Mouse (Mus musculus) lung, postnatal 0 days (tissue): Measurements from ENCODE around the gene Camk2b. TPM values are rescaled to one million over a fixed set of nuclear protein-coding genes. Genes with fewer than 3 reads are reported as not detected.

ENCODE experiments used
- ATAC-seq: fragments of 200-750 bp; cut with Nextera tagmentation; 2 replicates; pipeline ENCODE4 v1.8.0; 2017; ENCODE audit warnings: moderate library complexity
- DNase-seq: peaks from one replicate; pipeline ENCODE4 v3.0.0-alpha.2; 2016; ENCODE audit warnings: low spot score
- H3K27ac ChIP-seq: fragments of 300-500 bp; sonication (generic); 2 replicates; pipeline ENCODE4 v1.5.1; 2014; ENCODE audit warnings: antibody characterized with exemption, mild to moderate bottlenecking, low read length, mixed read lengths
- H3K27me3 ChIP-seq: fragments of 300-500 bp; sonication (generic); replicated peaks from 2 replicates; pipeline ENCODE4 v1.6.1; 2014; ENCODE audit warnings: low read length, mixed read lengths; ENCODE audit not compliant: insufficient read depth
- H3K36me3 ChIP-seq: fragments of 300-500 bp; sonication (generic); 2 replicates; pipeline ENCODE4 v1.6.1; 2014; ENCODE audit warnings: low read length, mixed read lengths; ENCODE audit not compliant: insufficient read depth
- H3K4me1 ChIP-seq: fragments of 300-500 bp; sonication (generic); 2 replicates; pipeline ENCODE4 v1.6.1; 2014; ENCODE audit warnings: antibody characterized with exemption, low read depth, low read length, mixed read lengths; ENCODE audit not compliant: insufficient read depth
- H3K4me2 ChIP-seq: fragments of 300-500 bp; sonication (generic); replicated peaks from 2 replicates; pipeline ENCODE4 v1.6.1; 2014; ENCODE audit warnings: low read depth, mild to moderate bottlenecking, low read length, moderate library complexity, mixed read lengths
- H3K4me3 ChIP-seq: fragments of 300-500 bp; sonication (generic); 2 replicates; pipeline ENCODE4 v1.5.1; 2014; ENCODE audit warnings: low read depth, low read length
- H3K9ac ChIP-seq: fragments of 300-500 bp; sonication (generic); replicated peaks from 2 replicates; pipeline ENCODE4 v1.6.1; 2014; ENCODE audit warnings: low read depth, mild to moderate bottlenecking
- H3K9me3 ChIP-seq: fragments of 300-500 bp; sonication (generic); 2 replicates; pipeline ENCODE4 v1.6.1; 2016; ENCODE audit warnings: low read length, mixed read lengths
- CTCF ChIP-seq: IDR thresholded peaks from 2 replicates; pipeline ENCODE4 v1.5.1; 2016; ENCODE audit warnings: antibody characterized with exemption, mild to moderate bottlenecking
- EP300 ChIP-seq: IDR thresholded peaks from 2 replicates; pipeline ENCODE4 v1.6.1; 2016; ENCODE audit warnings: antibody characterized with exemption, mild to moderate bottlenecking, control low read depth
- WGBS: fragments of 180-500 bp; shearing (Covaris S2); extraction: QIAGEN DNeasy Blood & Tissue Kit; methylation state at CpG from one replicate; pipeline ENCODE4 v1.1.7; 2014; 5-methylcytosine and 5-hydroxymethylcytosine counted together
- polyA plus RNA-seq: library from polyadenylated mRNA; unstranded; fragments of >200 nt; fragmentation: Nextera tagmentation; extraction: Ambion mirVana; gene quantifications from 2 replicates; pipeline ENCODE4 v1.2.1, GENCODE M21; 2015

Camk2b gene
- polyA plus RNA-seq, 1 experiment from 2014 or later = 2.9 TPM

DNA sequence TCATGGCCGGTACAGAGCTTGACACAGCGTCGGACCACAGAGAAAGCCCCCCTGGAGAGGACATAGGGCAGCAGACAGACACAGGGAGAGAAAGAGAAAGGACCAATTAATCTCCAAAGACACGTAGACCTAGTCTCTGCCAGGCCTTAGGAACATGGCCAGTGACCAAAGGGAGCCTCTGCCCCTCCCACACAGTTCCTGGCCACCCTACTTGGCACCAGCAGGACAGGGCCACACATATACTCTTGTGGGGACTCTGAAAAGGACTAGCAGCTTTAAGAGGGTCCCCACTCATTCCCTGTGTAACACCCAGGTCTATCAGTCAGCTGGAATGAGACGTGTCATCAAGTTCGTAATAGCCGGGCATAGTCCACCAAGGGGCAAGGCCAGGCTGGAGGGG is 37.3 kb downstream of the Camk2b start:
- no peak for ATAC-seq
- no peak for TF ChIP-seq CTCF
- TF ChIP-seq EP300 = no peak
- 73% methylated on average over 7 of the region's 7 CpGs for WGBS
- Histone ChIP-seq H3K4me1 (no peaks in the 10 kb centered on the region), H3K4me3 (no peak overlapping the region), H3K4me2 (no peak overlapping the region), H3K9me3 (no peaks in the 10 kb centered on the region), H3K27ac (no peak overlapping the region), H3K9ac (no peak overlapping the region), H3K36me3 (no peaks in the 10 kb centered on the region), H3K27me3 (no peaks in the 10 kb centered on the region)
- DNase-seq = no peak

DNA sequence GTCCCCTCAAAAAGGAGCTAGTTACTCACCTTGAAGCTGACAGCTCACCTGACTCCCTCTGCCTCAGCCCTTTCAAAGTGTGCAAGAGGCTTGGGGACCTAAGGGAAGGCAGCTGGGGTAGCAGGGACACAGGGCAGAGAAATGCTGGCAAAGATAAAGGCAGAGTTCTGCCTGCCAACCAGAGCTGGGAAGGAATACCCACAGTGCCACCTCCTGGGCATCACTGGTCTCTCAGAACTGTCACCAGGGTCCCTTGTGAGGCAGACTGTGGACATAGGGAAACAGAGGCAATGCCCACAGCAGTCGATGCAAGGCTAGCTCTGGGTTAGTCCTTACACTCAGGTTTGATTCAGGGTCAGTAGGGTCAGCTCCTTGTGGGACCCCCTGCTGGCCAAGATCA is 39.8 kb downstream of the Camk2b start:
- H3K4me3 ChIP-seq = no peak overlapping the region
- 61% methylated on average over 1 of the region's 1 CpGs for WGBS

DNA sequence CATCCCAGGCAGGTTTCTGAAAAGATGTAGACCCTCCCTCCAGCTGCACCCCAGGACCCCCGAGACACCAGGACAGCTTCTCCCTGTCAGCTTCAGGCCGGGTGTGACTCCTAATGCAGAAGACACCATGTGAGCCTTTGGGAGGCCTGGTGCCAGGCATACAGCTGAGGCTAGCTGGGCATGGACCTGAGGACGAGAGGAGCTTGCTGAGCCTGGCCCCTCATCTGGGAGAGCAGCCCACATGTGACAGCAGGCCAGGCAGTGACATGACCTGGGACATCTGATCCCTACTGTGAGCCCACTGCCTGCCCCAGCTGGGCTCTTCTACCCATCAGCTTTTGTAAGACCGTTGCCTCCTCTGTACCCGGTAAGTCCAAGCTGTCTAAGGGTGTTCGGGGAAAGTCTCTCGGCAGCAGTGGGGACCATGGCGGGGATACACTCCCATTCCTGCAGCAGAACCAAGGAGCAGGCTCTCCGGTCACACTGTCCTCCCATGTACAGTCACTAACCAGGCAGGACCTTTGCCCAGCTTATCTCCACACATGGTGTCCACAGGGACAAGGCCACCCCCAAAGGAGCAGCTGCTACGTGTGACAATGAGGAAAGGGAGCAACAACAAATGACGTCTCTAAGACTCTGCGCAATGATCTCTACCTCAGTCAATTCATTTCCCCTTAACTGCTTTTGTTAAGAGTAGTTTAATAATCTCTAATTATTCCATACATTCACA is 41.1 kb downstream of the Camk2b start:
- Histone ChIP-seq H3K36me3 (no peaks in the 10 kb centered on the region), H3K27ac (no peak overlapping the region), H3K9ac (no peak overlapping the region), H3K4me3 (no peak overlapping the region), H3K4me2 (no peak overlapping the region), H3K27me3 (no peaks in the 10 kb centered on the region), H3K4me1 (no peaks in the 10 kb centered on the region), H3K9me3 (no peaks in the 10 kb centered on the region)
- no peak for DNase-seq
- no peak for ATAC-seq
- whole genome bisulfite sequencing = 79% methylated on average over 12 of the region's 12 CpGs
- no peak for TF ChIP-seq CTCF
- no peak for TF ChIP-seq EP300

More for the DNA sequence above, 39.8 kb downstream of the Camk2b start:
- no peak overlapping the region for H3K9ac ChIP-seq
- H3K4me2 ChIP-seq = no peak overlapping the region
- H3K27me3 ChIP-seq = no peaks in the 10 kb centered on the region
- no peaks in the 10 kb centered on the region for H3K4me1 ChIP-seq
- TF ChIP-seq CTCF (peak; percentile 80), EP300 (no peak)
- no peak overlapping the region for H3K27ac ChIP-seq
- ATAC-seq = peak; percentile 61
- no peaks in the 10 kb centered on the region for H3K9me3 ChIP-seq
- DNase-seq = peak; percentile 71
- no peaks in the 10 kb centered on the region for H3K36me3 ChIP-seq

DNA sequence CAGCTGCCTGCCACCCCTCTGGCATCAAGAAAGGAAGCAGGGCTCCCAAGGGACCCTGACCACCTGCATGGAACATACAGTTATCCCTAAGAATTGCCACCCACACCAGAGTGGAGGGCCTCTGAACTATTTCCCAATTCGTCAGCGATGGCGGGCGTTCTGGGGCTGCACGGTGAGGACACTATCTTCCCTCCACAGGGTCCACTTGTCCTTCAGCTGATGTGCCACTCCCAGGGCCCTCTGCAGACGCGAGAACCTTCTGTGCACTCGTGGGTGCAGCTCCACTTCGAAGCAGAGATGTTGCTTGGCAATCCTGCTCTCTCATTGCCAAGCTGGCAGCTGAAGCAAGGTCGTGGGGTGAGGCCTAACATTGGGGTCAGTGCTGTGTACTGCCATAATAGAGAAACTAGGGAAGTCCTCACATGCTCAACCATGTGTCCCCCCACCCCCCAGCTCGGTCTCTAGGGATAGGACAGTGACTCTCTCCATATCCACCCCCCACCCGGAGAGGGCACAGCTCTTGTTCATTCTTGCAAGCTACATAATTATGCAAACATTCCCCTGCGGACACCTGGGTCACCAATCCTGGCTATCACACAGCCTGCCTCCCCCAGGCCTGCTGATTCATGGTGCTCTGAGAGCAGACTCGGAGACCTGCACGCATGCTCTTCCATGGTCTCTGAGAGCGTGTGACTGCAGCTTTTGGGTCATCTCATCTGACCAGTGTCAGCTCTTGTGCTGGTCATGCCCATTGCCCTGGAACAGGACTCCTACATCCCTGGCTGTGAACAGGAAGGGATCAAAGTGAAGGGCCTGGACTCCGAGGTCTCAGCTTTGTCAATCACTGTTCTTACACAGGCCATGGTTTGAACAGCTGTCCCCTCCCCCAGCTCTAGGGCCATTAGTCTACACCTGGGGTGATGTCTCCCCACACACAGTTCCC is 45.0 kb downstream of the Camk2b start:
- no peak overlapping the region for H3K4me2 ChIP-seq
- no peak overlapping the region for H3K4me3 ChIP-seq
- H3K36me3 ChIP-seq = no peaks in the 10 kb centered on the region
- H3K27ac ChIP-seq = no peak overlapping the region
- H3K9me3 ChIP-seq = no peaks in the 10 kb centered on the region
- WGBS = 61% methylated on average over 17 of the region's 17 CpGs
- no peak for TF ChIP-seq CTCF
- no peak for TF ChIP-seq EP300
- ATAC-seq = no peak
- no peak for DNase-seq
- H3K27me3 ChIP-seq = no peaks in the 10 kb centered on the region
- no peaks in the 10 kb centered on the region for H3K4me1 ChIP-seq
- no peak overlapping the region for H3K9ac ChIP-seq

DNA sequence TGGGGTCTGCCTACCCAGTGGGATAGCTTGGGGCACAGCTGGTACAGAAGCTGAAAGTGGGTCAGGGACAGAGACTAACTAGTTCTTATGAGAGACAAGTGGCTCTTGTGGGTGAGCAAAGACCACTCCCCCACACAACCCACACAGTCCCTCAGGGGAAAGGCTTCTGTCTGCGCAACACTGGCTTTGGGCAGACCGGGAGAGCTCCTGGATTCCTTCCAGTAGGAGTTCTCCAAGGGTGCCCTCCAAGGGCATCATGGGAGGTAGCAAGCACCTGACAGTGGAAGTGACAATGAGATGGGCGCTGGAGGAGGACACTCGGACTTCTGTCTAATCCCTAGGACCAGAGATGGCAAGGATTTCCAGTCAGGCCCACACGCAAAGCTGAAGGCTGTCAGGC is 45.8 kb downstream of the Camk2b start:
- H3K36me3 ChIP-seq = no peaks in the 10 kb centered on the region
- no peak overlapping the region for H3K4me3 ChIP-seq
- no peak overlapping the region for H3K9ac ChIP-seq
- DNase-seq = no peak
- H3K27ac ChIP-seq = no peak overlapping the region
- H3K9me3 ChIP-seq = no peaks in the 10 kb centered on the region
- no peaks in the 10 kb centered on the region for H3K4me1 ChIP-seq
- ATAC-seq = no peak
- TF ChIP-seq CTCF (no peak), EP300 (no peak)
- no peak overlapping the region for H3K4me2 ChIP-seq
- no peaks in the 10 kb centered on the region for H3K27me3 ChIP-seq
- 65% methylated on average over 5 of the region's 5 CpGs for WGBS

DNA sequence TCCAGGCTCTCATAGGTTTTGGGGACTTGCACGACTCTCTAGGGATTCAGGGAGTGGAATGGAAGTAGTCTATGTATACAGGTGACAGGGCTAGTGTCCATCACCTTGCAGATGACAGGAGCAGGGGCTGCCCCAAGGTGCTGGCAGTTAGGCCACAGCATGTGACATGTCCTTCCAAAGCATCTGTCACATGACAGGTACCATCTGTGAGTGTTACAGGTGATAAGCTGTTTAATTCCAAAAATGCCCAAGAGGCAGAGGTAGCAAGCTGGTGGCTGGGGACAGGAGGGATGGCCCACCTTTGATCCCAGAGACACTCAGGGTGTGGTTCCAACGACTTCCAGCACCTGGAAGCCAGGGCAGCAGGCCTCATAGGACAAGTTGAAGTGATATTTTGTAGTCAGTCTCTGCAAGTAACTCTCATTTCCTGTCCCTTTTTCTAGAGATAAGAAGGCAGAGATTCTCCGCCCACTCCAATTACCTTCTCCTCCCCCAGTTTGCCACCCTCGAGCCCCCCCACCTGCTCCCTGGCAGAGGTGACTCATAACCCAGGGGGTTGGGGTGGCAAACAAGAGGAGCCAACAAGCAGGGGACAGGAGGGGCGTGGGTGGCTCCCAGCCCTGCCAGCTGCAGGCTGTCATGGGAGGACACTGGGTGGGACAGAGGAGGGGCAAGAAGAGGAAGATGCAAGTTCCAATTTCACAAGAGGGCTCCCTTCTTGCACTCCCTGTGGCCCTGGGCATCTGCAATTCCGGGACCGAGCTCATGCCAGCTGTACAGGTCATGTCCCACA is 47.7 kb downstream of the Camk2b start:
- Histone ChIP-seq H3K9ac (no peak overlapping the region), H3K9me3 (no peaks in the 10 kb centered on the region), H3K27me3 (no peaks in the 10 kb centered on the region), H3K36me3 (no peaks in the 10 kb centered on the region; the same call in 1 of the 2 replicates), H3K4me1 (no peaks in the 10 kb centered on the region), H3K27ac (no peak overlapping the region), H3K4me3 (no peak overlapping the region), H3K4me2 (no peak overlapping the region)
- ATAC-seq (no peak), DNase-seq (no peak)
- TF ChIP-seq CTCF = no peak
- TF ChIP-seq EP300 = no peak
- 43% methylated on average over 7 of the region's 7 CpGs for WGBS
